ENCODE assay signal across 28 mouse cellular contexts in genomic region chr11:61612116-61612635, GRCm38 (mm10). TPM values are rescaled to one million over a fixed set of nuclear protein-coding genes. Genes with fewer than 3 reads are reported as not detected.
DNase-seq lines count a peak whose midpoint lies in the region; ATAC-seq lines count a peak whose summit lies in the region.
"Had no signal": no experiment of that assay in that cellular context is flagged by ENCODE, and none has a peak within 500 bp of the region (broad histone marks: within the 10 kb centered on the region; RNA-seq: fewer than 3 reads in every experiment).

No protein-coding gene starts in this region.

- no peak overlapping the region for H3K4me3 ChIP-seq in embryonic facial prominence, embryonic 14.5 days (ENCODE audit: low read depth, low read length)
- H3K4me3 ChIP-seq in embryonic facial prominence, embryonic 10.5 days: no peak overlapping the region
- H3K4me3 ChIP-seq in kidney, embryonic 16.5 days (ENCODE audit: low read length): no peak overlapping the region
- H3K4me3 ChIP-seq in brown adipose tissue, adult 24 weeks (ENCODE audit: insufficient read depth, low read depth, low read length): no peak overlapping the region
- H3K4me3 ChIP-seq: forebrain, embryonic 15.5 days; heart, adult 2 months; heart, embryonic 13.5 days; limb, embryonic 13.5 days; midbrain, embryonic 10.5 days; myocyte; neural tube, embryonic 12.5 days had no signal

- 68% methylated on average over 4 of the region's 4 CpGs for WGBS in embryonic facial prominence, embryonic 14.5 days
- WGBS in embryonic facial prominence, embryonic 10.5 days: 91% methylated on average over 4 of the region's 4 CpGs
- whole genome bisulfite sequencing in kidney, embryonic 16.5 days: 83% methylated on average over 4 of the region's 4 CpGs

- ATAC-seq in embryonic facial prominence, embryonic 14.5 days (ENCODE audit: low read depth): no peak
- ATAC-seq in kidney, embryonic 16.5 days (ENCODE audit: low FRiP score, low TSS enrichment): no peak
- ATAC-seq: activated CD4-positive, CD25-positive, alpha-beta regulatory T cell, adult 4 months; forebrain, embryonic 15.5 days had no signal

- no peaks in the 10 kb centered on the region for H3K27me3 ChIP-seq in embryonic facial prominence, embryonic 14.5 days (replicated peaks; ENCODE audit: control insufficient read depth, insufficient read depth, low read length)
- 0 out of 2 replicates have a peak, but pooled peaks cover 9% of the 10 kb centered on the region for H3K27me3 ChIP-seq in embryonic facial prominence, embryonic 10.5 days (replicated peaks; ENCODE audit: low read depth, poor library complexity, severe bottlenecking)
- no peaks in the 10 kb centered on the region for H3K27me3 ChIP-seq in kidney, embryonic 16.5 days (ENCODE audit: insufficient read depth, low read length)
- H3K27me3 ChIP-seq: forebrain, embryonic 15.5 days; heart, embryonic 13.5 days; limb, embryonic 13.5 days; neural tube, embryonic 12.5 days had no signal

- DNase-seq in embryonic facial prominence, embryonic 14.5 days (ENCODE audit: low spot score): peak; percentile 7
- DNase-seq in embryonic facial prominence, embryonic 10.5 days (ENCODE audit: low spot score): no peak
- peak; percentile 32 for DNase-seq in kidney, postnatal 10 days
- peak; percentile 33 for DNase-seq in lung, postnatal 10 days
- no peak for DNase-seq in lung, adult 18-20 months
- no peak for DNase-seq in T-cell, adult 2 months (ENCODE audit: low spot score)
- DNase-seq: adrenal gland, adult 8-10 months; cerebellum, adult 11-12 months; cerebellum, adult 9-11 months; gastrocnemius, postnatal 36 days; heart, adult 2 months; kidney, adult 8-10 months; kidney, postnatal 14 days; right cerebral cortex, adult 18-20 months; spleen, adult 18-20 months; thymus, adult 18-20 months; thymus, postnatal 25 days had no signal

- no peak overlapping the region for H3K27ac ChIP-seq in embryonic facial prominence, embryonic 14.5 days (replicated peaks; ENCODE audit: low read depth, low read length)
- no peak overlapping the region for H3K27ac ChIP-seq in embryonic facial prominence, embryonic 10.5 days (replicated peaks)
- no peak overlapping the region for H3K27ac ChIP-seq in kidney, embryonic 16.5 days (ENCODE audit: low read length)
- H3K27ac ChIP-seq in brown adipose tissue, adult 24 weeks (replicated peaks; ENCODE audit: low read depth, low read length): 0 out of 2 replicates have a peak overlapping the region, but pooled peaks have one; percentile 7
- H3K27ac ChIP-seq: forebrain, embryonic 15.5 days; heart, embryonic 13.5 days; hindbrain, embryonic 14.5 days; limb, embryonic 13.5 days; liver, embryonic 14.5 days; midbrain, embryonic 10.5 days; neural tube, embryonic 12.5 days had no signal

- no peak overlapping the region for H3K9ac ChIP-seq in embryonic facial prominence, embryonic 14.5 days (ENCODE audit: low read depth, low read length)
- no peak overlapping the region for H3K9ac ChIP-seq in kidney, embryonic 16.5 days (replicated peaks; ENCODE audit: low read length)
- H3K9ac ChIP-seq: forebrain, embryonic 15.5 days; heart, embryonic 13.5 days; hindbrain, embryonic 14.5 days; limb, embryonic 13.5 days; liver, embryonic 14.5 days; neural tube, embryonic 12.5 days had no signal

- H3K36me3 ChIP-seq in embryonic facial prominence, embryonic 14.5 days (ENCODE audit: control insufficient read depth, insufficient read depth, low read length): no peaks in the 10 kb centered on the region
- no peaks in the 10 kb centered on the region for H3K36me3 ChIP-seq in embryonic facial prominence, embryonic 10.5 days (replicated peaks)
- H3K36me3 ChIP-seq in kidney, embryonic 16.5 days (ENCODE audit: insufficient read depth, low read length): no peaks in the 10 kb centered on the region
- H3K36me3 ChIP-seq: forebrain, embryonic 15.5 days; heart, embryonic 13.5 days; limb, embryonic 13.5 days; midbrain, embryonic 10.5 days; neural tube, embryonic 12.5 days had no signal

- H3K9me3 ChIP-seq in embryonic facial prominence, embryonic 14.5 days (ENCODE audit: control insufficient read depth, low read length): peaks cover 10% of the 10 kb centered on the region; the same call in 1 of the 2 replicates
- 0 out of 2 replicates have a peak, but pooled peaks cover 2% of the 10 kb centered on the region for H3K9me3 ChIP-seq in embryonic facial prominence, embryonic 10.5 days
- H3K9me3 ChIP-seq in kidney, embryonic 16.5 days (ENCODE audit: low read length): 0 out of 2 replicates have a peak, but pooled peaks cover 3% of the 10 kb centered on the region
- H3K9me3 ChIP-seq: forebrain, embryonic 15.5 days; neural tube, embryonic 12.5 days had no signal

- no peak overlapping the region for H3K4me2 ChIP-seq in embryonic facial prominence, embryonic 14.5 days (ENCODE audit: low read depth, low read length)
- no peak overlapping the region for H3K4me2 ChIP-seq in kidney, embryonic 16.5 days (replicated peaks; ENCODE audit: low read depth, low read length)
- H3K4me2 ChIP-seq: forebrain, embryonic 15.5 days; heart, embryonic 13.5 days; hindbrain, embryonic 14.5 days; limb, embryonic 13.5 days; neural tube, embryonic 12.5 days had no signal

- H3K4me1 ChIP-seq in embryonic facial prominence, embryonic 14.5 days (ENCODE audit: control insufficient read depth, insufficient read depth, low read length): peaks cover 12% of the 10 kb centered on the region; the same call in 1 of the 2 replicates
- peaks cover 19% of the 10 kb centered on the region for H3K4me1 ChIP-seq in embryonic facial prominence, embryonic 10.5 days
- peaks cover 14% of the 10 kb centered on the region for H3K4me1 ChIP-seq in kidney, embryonic 16.5 days (ENCODE audit: insufficient read depth, low read length)
- H3K4me1 ChIP-seq in brown adipose tissue, adult 24 weeks (ENCODE audit: control insufficient read depth, insufficient read depth, insufficient read length, low read length): peaks cover 33% of the 10 kb centered on the region
- H3K4me1 ChIP-seq: forebrain, embryonic 15.5 days had no signal

RNA-seq across cellular contexts. Expression of gene Epn2, which starts 32.7 kb away (rescaled TPM):
- 28.0 TPM in 2 replicates for polyA plus RNA-seq in embryonic facial prominence, embryonic 14.5 days (2014; fragmentation: Nextera tagmentation; extraction: Ambion mirVana)
- 24.7 and 25.4 TPM in 2 replicates for polyA plus RNA-seq in embryonic facial prominence, embryonic 10.5 days (2016; fragmentation: Nextera tagmentation; extraction: Ambion mirVana)
- polyA plus RNA-seq in kidney, embryonic 16.5 days (2015; fragmentation: Nextera tagmentation; extraction: Ambion mirVana): 25.0 and 26.9 TPM in 2 replicates
- polyA plus RNA-seq in brown adipose tissue, adult 24 weeks (2012; ENCODE audit: insufficient read depth, insufficient read length, missing spikeins): 20.2 and 29.1 TPM in 2 replicates

RNA-seq across cellular contexts. Expression of gene Grap, which starts 40.9 kb away (rescaled TPM):
- polyA plus RNA-seq in embryonic facial prominence, embryonic 14.5 days (2014; fragmentation: Nextera tagmentation; extraction: Ambion mirVana): 8.2 and 8.6 TPM in 2 replicates
- polyA plus RNA-seq in embryonic facial prominence, embryonic 10.5 days (2016; fragmentation: Nextera tagmentation; extraction: Ambion mirVana): 6.0 and 6.5 TPM in 2 replicates
- 13.6 and 16.3 TPM in 2 replicates for polyA plus RNA-seq in kidney, embryonic 16.5 days (2015; fragmentation: Nextera tagmentation; extraction: Ambion mirVana)
- 5.8 and 8.6 TPM in 2 replicates for polyA plus RNA-seq in brown adipose tissue, adult 24 weeks (2012; ENCODE audit: insufficient read depth, insufficient read length, missing spikeins)

Comparison
In these comparisons a context has a peak if more than half of its experiments do, and no peak if none do; other contexts are left out.
1. DNase-seq: peak in embryonic facial prominence, embryonic 14.5 days (single experiment), kidney, postnatal 10 days (single experiment) and lung, postnatal 10 days (single experiment); none in embryonic facial prominence, embryonic 10.5 days (single experiment), lung, adult 18-20 months (0 of 2) and T-cell, adult 2 months (single experiment).